Mouse (Mus musculus): ENCODE results near the gene Ssc4d.
A peak's percentile ranks its signal among the peaks of the same experiment; 100 is the strongest.

Ssc4d gene

GRCm38 (mm10) chr5:135975893-135976668 is 1.8 kb upstream of the Ssc4d start:
- DNase-seq (ENCODE audit: low spot score), result no peak

- no peak for DNase-seq (ENCODE audit: low spot score)
These were observed 2.5 kb downstream of the Ssc4d start for GRCm38 (mm10) chr5:135971876-135972275.

GRCm38 (mm10) chr5:135970247-135970646 is 4.1 kb downstream of the Ssc4d start:
- no peak for DNase-seq (ENCODE audit: low spot score)

- DNase-seq (ENCODE audit: low spot score), result peak; percentile 63
These were observed 5.5 kb downstream of the Ssc4d start for GRCm38 (mm10) chr5:135968781-135969180.

GRCm38 (mm10) chr5:135966866-135967265 is 7.5 kb downstream of the Ssc4d start:
- no peak for DNase-seq (ENCODE audit: low spot score)

GRCm38 (mm10) chr5:135965501-135965930 is 8.8 kb downstream of the Ssc4d start:
- no peak for DNase-seq (ENCODE audit: low spot score)

GRCm38 (mm10) chr5:135963280-135963627 is 11.1 kb downstream of the Ssc4d start:
- DNase-seq (ENCODE audit: low spot score), result no peak

GRCm38 (mm10) chr5:135962492-135963279 is 11.6 kb downstream of the Ssc4d start:
- DNase-seq (ENCODE audit: low spot score), result peak; percentile 98

GRCm38 (mm10) chr5:135962125-135962491 is 12.2 kb downstream of the Ssc4d start:
- no peak for DNase-seq (ENCODE audit: low spot score)

GRCm38 (mm10) chr5:135960909-135961635 is 13.3 kb downstream of the Ssc4d start:
- no peak for DNase-seq (ENCODE audit: low spot score)

GRCm38 (mm10) chr5:135959911-135960310 is 14.4 kb downstream of the Ssc4d start:
- no peak for DNase-seq (ENCODE audit: low spot score)

- DNase-seq (ENCODE audit: low spot score), result no peak
These were observed 16.0 kb downstream of the Ssc4d start for GRCm38 (mm10) chr5:135958367-135958766.

GRCm38 (mm10) chr5:135957207-135957974 is 16.9 kb downstream of the Ssc4d start:
- DNase-seq (ENCODE audit: low spot score), result peak; percentile 95

GRCm38 (mm10) chr5:135956300-135957206 is 17.8 kb downstream of the Ssc4d start:
- no peak for DNase-seq (ENCODE audit: low spot score)

- no peak for DNase-seq (ENCODE audit: low spot score)
These were observed 21.5 kb downstream of the Ssc4d start for GRCm38 (mm10) chr5:135952830-135953229.

GRCm38 (mm10) chr5:135951660-135952059 is 22.7 kb downstream of the Ssc4d start:
- no peak for DNase-seq (ENCODE audit: low spot score)

GRCm38 (mm10) chr5:135950710-135951412 is 23.5 kb downstream of the Ssc4d start:
- no peak for DNase-seq (ENCODE audit: low spot score)

GRCm38 (mm10) chr5:135946621-135947020 is 27.7 kb downstream of the Ssc4d start:
- no peak for DNase-seq (ENCODE audit: low spot score)

GRCm38 (mm10) chr5:135945916-135946408 is 28.4 kb downstream of the Ssc4d start:
- no peak for DNase-seq (ENCODE audit: low spot score)

- no peak for DNase-seq (ENCODE audit: low spot score)
These were observed 31.6 kb downstream of the Ssc4d start for GRCm38 (mm10) chr5:135942710-135943109.

All from layer of hippocampus, adult 11-12 months (tissue).